Mouse (Mus musculus) frontal cortex, adult (tissue): ENCODE measurements around the gene Plppr4.
A peak's percentile ranks its signal among the peaks of the same experiment; 100 is the strongest.

ENCODE experiments used
- ATAC-seq: cut with Nextera tagmentation; 2 replicates; pipeline ENCODE4 v1.9.2; 2017; ENCODE audit warnings: mild to moderate bottlenecking, moderate library complexity, mixed read lengths; ENCODE audit not compliant: low TSS enrichment

Gene Plppr4

GRCm38 (mm10) chr3:117360528-117360927, at the start of gene Plppr4:
Gene Plppr4 (minus strand): TSS chr3:117360876.
- peak; percentile 14 for ATAC-seq

GRCm38 (mm10) chr3:117405821-117406220, 45.1 kb upstream of the Plppr4 start:
- ATAC-seq: no peak

GRCm38 (mm10) chr3:117403740-117404139, 43.1 kb upstream of the Plppr4 start:
- no peak for ATAC-seq

GRCm38 (mm10) chr3:117366041-117366440, 5.4 kb upstream of the Plppr4 start:
- ATAC-seq: no peak

- ATAC-seq: peak; percentile 83
Measured at GRCm38 (mm10) chr3:117359686-117360521, 772 bp downstream of the Plppr4 start.

GRCm38 (mm10) chr3:117358981-117359628, 1.6 kb downstream of the Plppr4 start:
- peak; percentile 22 for ATAC-seq

- peak; percentile 61 for ATAC-seq
Measured at GRCm38 (mm10) chr3:117357367-117357766, 3.3 kb downstream of the Plppr4 start.

- ATAC-seq: peak; percentile 28; the same call in 1 of the 2 replicates
Measured at GRCm38 (mm10) chr3:117353940-117354339, 6.7 kb downstream of the Plppr4 start.

- ATAC-seq: 0 out of 2 replicates have a peak, but pooled peaks have one; percentile 10
Measured at GRCm38 (mm10) chr3:117346351-117346750, 14.3 kb downstream of the Plppr4 start.

GRCm38 (mm10) chr3:117331502-117331901, 29.2 kb downstream of the Plppr4 start:
- peak; percentile 69 for ATAC-seq

- peak; percentile 88 for ATAC-seq
Measured at GRCm38 (mm10) chr3:117329485-117329884, 31.2 kb downstream of the Plppr4 start.

GRCm38 (mm10) chr3:117326551-117326950, 34.1 kb downstream of the Plppr4 start:
- ATAC-seq: no peak

- ATAC-seq: 0 out of 2 replicates have a peak, but pooled peaks have one; percentile 14
Measured at GRCm38 (mm10) chr3:117319671-117320070, 41.0 kb downstream of the Plppr4 start.

- peak; percentile 76 for ATAC-seq
Measured at GRCm38 (mm10) chr3:117313339-117313738, 47.3 kb downstream of the Plppr4 start.

GRCm38 (mm10) chr3:117312097-117312496, 48.6 kb downstream of the Plppr4 start:
- peak; percentile 54 for ATAC-seq

- ATAC-seq: no peak
Measured at GRCm38 (mm10) chr3:117310801-117311368, 49.8 kb downstream of the Plppr4 start.

GRCm38 (mm10) chr3:117309580-117309910, 51.1 kb downstream of the Plppr4 start:
- ATAC-seq: no peak

- no peak for ATAC-seq
Measured at GRCm38 (mm10) chr3:117308895-117309579, 51.6 kb downstream of the Plppr4 start.

GRCm38 (mm10) chr3:117307555-117307954, 53.1 kb downstream of the Plppr4 start:
- no peak for ATAC-seq

- ATAC-seq: no peak
Measured at GRCm38 (mm10) chr3:117304037-117304436, 56.6 kb downstream of the Plppr4 start.

GRCm38 (mm10) chr3:117300735-117301271, 59.9 kb downstream of the Plppr4 start:
- no peak for ATAC-seq

- no peak for ATAC-seq
Measured at GRCm38 (mm10) chr3:117297735-117298134, 62.9 kb downstream of the Plppr4 start.
